Mouse (Mus musculus) C2C12 (cell line): ENCODE results near the gene Trabd2b.

Source experiments
- CTCF ChIP-seq: IDR thresholded peaks from one replicate; pipeline ENCODE4 v1.5.1; 2011; ENCODE audit not compliant: control insufficient read depth, insufficient read depth, insufficient read length
- FOSL1 ChIP-seq: IDR thresholded peaks from one replicate; pipeline ENCODE4 v1.8.0; 2011; ENCODE audit warnings: mild to moderate bottlenecking, low read length; ENCODE audit not compliant: poor library complexity, insufficient read depth, severe bottlenecking
- MYOD1 ChIP-seq: IDR thresholded peaks from one replicate; pipeline ENCODE4 v1.6.1; 2011; ENCODE audit warnings: low read depth; ENCODE audit not compliant: control insufficient read depth, insufficient read length
- MYOG ChIP-seq: IDR thresholded peaks from one replicate; pipeline ENCODE4 v1.6.1; 2011; ENCODE audit not compliant: control insufficient read depth, insufficient read length; ENCODE audit errors: extremely low read depth

DNA sequence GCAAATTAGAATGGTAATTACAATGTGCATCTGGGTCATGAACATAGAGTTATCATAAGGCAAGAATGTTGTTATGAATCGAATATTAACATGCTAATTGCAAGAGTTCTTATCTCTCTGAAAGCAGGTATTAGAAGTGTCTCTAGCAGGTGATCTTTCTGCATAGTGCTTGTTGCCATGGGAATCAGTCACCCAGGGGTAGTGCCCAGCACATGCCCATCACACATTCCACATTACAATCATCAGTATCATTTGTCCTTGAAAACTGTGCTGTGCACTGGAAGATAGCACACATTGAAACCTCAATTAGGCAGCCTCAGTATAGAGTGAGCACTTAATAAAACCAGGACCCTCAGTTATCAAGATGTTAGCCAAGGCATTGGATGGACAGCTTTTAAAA, 26.9 kb downstream of the Trabd2b start:
- TF ChIP-seq CTCF, result no peak
- no peak for TF ChIP-seq FOSL1
- no peak for TF ChIP-seq MYOG
- TF ChIP-seq MYOD1, result no peak
